Mouse (Mus musculus): ENCODE results near the gene Ngdn.
"Not testable (repeated sequence)": the region's sequence is repeated elsewhere in the genome, so short reads cannot be mapped to it uniquely, and the experiment has no call there.

The Ngdn gene

GRCm38 (mm10) chr14:54999868-55000267, 15.4 kb upstream of the Ngdn start:
- not testable (repeated sequence) for DNase-seq (ENCODE audit: low read depth, low spot score)

- no peak for DNase-seq (ENCODE audit: low read depth, low spot score)
These were observed 14.4 kb upstream of the Ngdn start for GRCm38 (mm10) chr14:55000814-55001213.

- DNase-seq (ENCODE audit: low read depth, low spot score), result no peak
These were observed 13.8 kb upstream of the Ngdn start for GRCm38 (mm10) chr14:55001446-55001845.

GRCm38 (mm10) chr14:55001938-55002686, 13.1 kb upstream of the Ngdn start:
- no peak for DNase-seq (ENCODE audit: low read depth, low spot score)

- DNase-seq (ENCODE audit: low read depth, low spot score), result no peak
These were observed 12.6 kb upstream of the Ngdn start for GRCm38 (mm10) chr14:55002687-55003120.

GRCm38 (mm10) chr14:55003878-55004855, 11.1 kb upstream of the Ngdn start:
- DNase-seq (ENCODE audit: low read depth, low spot score), result no peak

- DNase-seq (ENCODE audit: low read depth, low spot score), result no peak
These were observed 9.7 kb upstream of the Ngdn start for GRCm38 (mm10) chr14:55005506-55005905.

GRCm38 (mm10) chr14:55005967-55006366, 9.3 kb upstream of the Ngdn start:
- no peak for DNase-seq (ENCODE audit: low read depth, low spot score)

- DNase-seq (ENCODE audit: low read depth, low spot score), result no peak
These were observed 8.7 kb upstream of the Ngdn start for GRCm38 (mm10) chr14:55006541-55006940.

- no peak for DNase-seq (ENCODE audit: low read depth, low spot score)
These were observed 7.9 kb upstream of the Ngdn start for GRCm38 (mm10) chr14:55007120-55007908.

- no peak for DNase-seq (ENCODE audit: low read depth, low spot score)
These were observed 6.8 kb upstream of the Ngdn start for GRCm38 (mm10) chr14:55008417-55008816.

GRCm38 (mm10) chr14:55011116-55011515, 4.1 kb upstream of the Ngdn start:
- no peak for DNase-seq (ENCODE audit: low read depth, low spot score)

GRCm38 (mm10) chr14:55014591-55014990, 663 bp upstream of the Ngdn start:
- DNase-seq (ENCODE audit: low read depth, low spot score), result peak; percentile 34

GRCm38 (mm10) chr14:55015767-55016111, 485 bp downstream of the Ngdn start:
- no peak for DNase-seq (ENCODE audit: low read depth, low spot score)

- no peak for DNase-seq (ENCODE audit: low read depth, low spot score)
These were observed 1.6 kb downstream of the Ngdn start for GRCm38 (mm10) chr14:55016876-55017275.

- no peak for DNase-seq (ENCODE audit: low read depth, low spot score)
These were observed 5.1 kb downstream of the Ngdn start for GRCm38 (mm10) chr14:55020394-55020793.

GRCm38 (mm10) chr14:55023011-55023410, 7.8 kb downstream of the Ngdn start:
- DNase-seq (ENCODE audit: low read depth, low spot score), result no peak

- no peak for DNase-seq (ENCODE audit: low read depth, low spot score)
These were observed 9.0 kb downstream of the Ngdn start for GRCm38 (mm10) chr14:55024236-55024635.

- no peak for DNase-seq (ENCODE audit: low read depth, low spot score)
These were observed 10.3 kb downstream of the Ngdn start for GRCm38 (mm10) chr14:55025527-55025926.

- DNase-seq (ENCODE audit: low read depth, low spot score), result no peak
These were observed 12.0 kb downstream of the Ngdn start for GRCm38 (mm10) chr14:55027251-55027650.

- no peak for DNase-seq (ENCODE audit: low read depth, low spot score)
These were observed 12.4 kb downstream of the Ngdn start for GRCm38 (mm10) chr14:55027653-55028052.

GRCm38 (mm10) chr14:55028333-55028835, 13.1 kb downstream of the Ngdn start:
- no peak for DNase-seq (ENCODE audit: low read depth, low spot score)
